Mouse (Mus musculus) heart, postnatal 25 days (tissue): ENCODE measurements around the gene Psenen. TPM values are rescaled to one million over a fixed set of nuclear protein-coding genes. Genes with fewer than 3 reads are reported as not detected.

Experiments
- DNase-seq: peaks from one replicate; pipeline ENCODE4 v3.0.0; 2022; ENCODE audit warnings: low spot score
- intact Hi-C: fragments of 180-260 bp; cut with DNase I; formaldehyde crosslinking; loops from one replicate; pipeline ENCODE4 v1.15.1; 2025
- microRNA-seq: library from miRNA; unstranded; fragments of <30 nt; microRNA quantifications from one replicate; pipeline ENCODE4 v1.2.0, GENCODE M21; 2022
- total RNA-seq, 2 experiments: library from RNA; stranded (reverse); gene quantifications; 2 replicates each; pipeline ENCODE4 v1.2.3; 2021

The Psenen gene
- total RNA-seq, 2 experiments from 2014 or later, result 61.2 to 70.3 TPM

GRCm38 (mm10) chr7:30526981-30527380, 36.4 kb downstream of the Psenen start:
- intact Hi-C loops, result no loop called here
- DNase-seq, result no peak

DNA sequence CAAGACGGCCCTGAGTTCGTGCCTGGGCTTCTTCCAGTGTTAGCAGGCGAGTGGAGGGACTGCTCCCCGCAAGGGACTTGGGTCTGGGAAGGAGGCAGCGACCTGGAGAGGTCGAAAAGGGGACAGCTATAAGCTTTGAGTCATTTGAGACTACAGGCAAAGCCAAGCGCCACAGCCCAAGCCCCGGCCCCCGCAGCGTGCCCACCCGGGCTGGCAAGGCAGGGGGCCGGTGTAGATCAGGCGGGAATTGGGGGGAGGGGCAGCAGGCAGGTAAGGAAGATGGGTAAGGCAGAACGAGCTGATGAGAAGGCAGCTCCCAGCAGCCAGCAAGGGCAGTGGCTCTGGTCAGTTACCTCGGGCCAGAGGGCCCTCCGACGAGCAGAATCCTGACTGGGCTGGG, 37.0 kb downstream of the Psenen start:
- intact Hi-C loops, result no loop called here
- no peak for DNase-seq

- intact Hi-C loops, result no loop called here
- DNase-seq, result no peak
Observed at GRCm38 (mm10) chr7:30525954-30526353, 37.5 kb downstream of the Psenen start.

DNA sequence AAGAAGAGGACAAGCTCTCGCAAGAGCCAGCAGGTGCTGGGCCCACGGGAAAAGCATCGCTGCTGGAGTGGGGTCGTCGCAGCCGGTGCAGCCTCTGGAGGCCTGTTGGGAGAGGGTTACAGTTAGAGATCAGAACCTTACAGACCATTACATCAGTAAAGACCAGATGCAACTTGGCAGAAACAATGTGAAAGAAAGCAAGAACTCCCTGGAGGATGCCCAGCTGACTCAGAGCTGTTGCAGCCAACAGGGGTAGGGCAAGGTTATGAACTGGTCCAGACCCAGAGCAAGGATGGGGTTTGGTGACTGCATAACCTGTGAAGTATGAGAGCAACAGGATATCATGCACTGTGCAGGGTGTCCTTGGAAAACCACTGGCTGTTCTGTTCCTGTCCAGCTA, 38.9 kb downstream of the Psenen start:
- intact Hi-C loops, result no loop called here

DNA sequence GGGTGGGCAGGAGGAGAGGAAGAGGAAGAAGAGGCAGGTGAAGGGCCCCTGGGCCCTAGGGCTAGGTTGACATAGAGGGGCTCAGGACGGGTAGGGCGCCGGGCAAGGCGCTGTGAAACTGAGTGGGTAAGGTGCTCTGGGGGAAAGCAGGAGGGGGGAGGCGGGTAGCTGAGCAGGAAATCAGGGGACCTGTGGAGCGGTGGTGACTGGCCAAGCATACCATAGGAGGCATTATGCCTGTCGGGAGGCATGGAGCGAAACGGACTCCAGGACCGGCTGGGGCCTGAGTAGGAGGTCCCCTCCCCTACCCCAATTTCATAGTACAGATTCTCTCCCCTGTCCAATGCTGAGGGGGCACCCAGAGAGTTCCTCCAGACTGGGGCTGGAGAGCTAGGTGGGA, 40.6 kb downstream of the Psenen start:
- no peak for DNase-seq

More for the DNA sequence above, 38.9 kb downstream of the Psenen start:
- DNase-seq, result no peak

DNA sequence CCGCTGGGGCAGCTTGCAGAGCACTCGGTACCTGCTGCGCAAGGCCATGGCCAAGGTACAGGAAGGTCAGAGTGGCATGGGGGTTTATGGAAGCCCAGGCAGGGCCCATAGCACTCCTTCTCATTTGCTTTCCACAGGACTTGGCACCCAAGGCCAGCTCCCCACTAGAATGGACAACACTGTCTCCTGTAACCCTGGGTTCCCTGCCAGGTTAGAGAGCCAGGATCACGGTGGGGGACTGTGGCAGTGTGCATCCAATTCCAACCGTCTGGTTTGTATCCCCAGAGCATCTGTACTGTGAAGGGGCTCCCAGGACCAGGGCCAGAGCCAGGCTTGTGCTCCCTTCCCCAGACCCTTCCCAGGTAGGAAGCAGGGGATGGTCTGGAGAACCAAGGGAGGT, 42.6 kb downstream of the Psenen start:
- DNase-seq, result no peak
- intact Hi-C loops, result no loop called here

More for the DNA sequence above, 40.6 kb downstream of the Psenen start:
- intact Hi-C loops, result no loop called here

DNA sequence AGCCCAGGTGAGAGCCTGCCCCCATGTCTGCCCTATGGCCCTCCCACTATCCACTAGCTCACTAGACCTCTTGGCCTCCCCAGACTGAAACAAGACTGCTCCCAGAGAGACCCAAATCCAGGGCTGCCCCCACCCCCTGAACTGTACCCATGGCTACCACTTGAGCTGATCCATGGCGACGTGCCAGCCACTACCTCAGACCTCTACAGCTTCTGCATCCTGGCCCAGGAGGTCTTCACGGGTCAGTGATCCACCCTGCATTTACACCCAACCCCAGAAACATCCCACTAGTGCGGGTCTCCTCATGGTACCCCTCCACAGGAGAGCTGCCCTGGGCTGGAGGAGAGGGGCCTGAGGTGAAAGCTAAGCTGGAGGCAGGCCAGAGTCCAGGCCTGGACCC, 43.0 kb downstream of the Psenen start:
- intact Hi-C loops, result no loop called here
- DNase-seq, result no peak

GRCm38 (mm10) chr7:30518325-30518724, 45.1 kb downstream of the Psenen start:
- intact Hi-C loops, result no loop called here
- DNase-seq, result no peak

DNA sequence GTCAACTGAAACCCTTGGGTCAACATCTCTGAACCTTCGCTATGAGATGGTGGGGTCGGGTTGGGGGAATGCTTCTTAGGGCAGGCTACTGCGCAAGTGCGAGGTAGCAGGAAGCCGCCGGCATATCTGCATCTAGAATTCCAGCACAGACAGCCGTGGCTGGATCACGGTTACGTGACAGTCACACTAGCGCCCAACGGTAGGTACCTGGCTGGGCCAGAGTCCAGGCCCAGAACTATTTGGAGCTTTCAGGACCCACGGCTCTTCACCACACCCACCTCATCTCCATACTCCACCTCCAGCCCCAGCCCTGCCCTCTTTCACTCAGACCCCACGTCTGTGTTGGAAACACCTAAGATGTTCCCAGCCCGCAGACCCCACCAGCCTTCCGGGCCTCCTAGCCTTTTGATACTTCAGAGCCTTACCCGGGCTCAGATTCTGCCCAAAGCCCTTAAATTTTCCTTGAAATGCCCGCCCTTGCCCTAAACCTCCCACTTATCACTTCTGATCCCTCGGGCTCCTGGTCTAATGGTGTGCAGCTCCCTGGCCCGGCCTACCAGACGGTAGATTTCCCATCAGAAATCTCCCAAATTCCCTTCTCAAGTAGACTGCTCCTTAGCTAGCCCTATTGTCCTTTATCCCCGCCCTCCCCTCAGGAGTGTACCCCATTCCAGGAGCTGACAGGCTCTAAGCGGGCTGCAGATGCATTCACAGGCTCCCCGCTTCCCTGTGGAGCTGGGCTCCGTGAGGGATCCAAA, 48.2 kb downstream of the Psenen start:
- DNase-seq, result no peak
- intact Hi-C loops, result no loop called here

Small RNA genes lying within 50 kb of the gene (microRNA-seq; reads per million reads assigned to microRNA genes)
- 2.5 reads per million for gene Gm38670
- not detected for gene Mir3569

Other genes with a start within 250 kb of the Psenen start
- gene Syne4, start 248.8 kb downstream of the Psenen start, total RNA-seq, result 1 to 10 TPM in 1 of 2 experiments, under 1 TPM in 1; 0.65 to 1.3 TPM
- gene E130208F15Rik, start 241.9 kb downstream of the Psenen start, total RNA-seq, result under 1 TPM; 0.45 to 0.99 TPM
- 10 to 100 TPM; 12.1 to 12.3 TPM for gene Sdhaf1, start 239.7 kb downstream of the Psenen start, total RNA-seq
- gene Lrfn3, start 200.9 kb downstream of the Psenen start, total RNA-seq, result 1 to 10 TPM in 1 of 2 experiments, under 1 TPM in 1; 0.95 to 1.3 TPM
- gene Tyrobp, start 149.9 kb downstream of the Psenen start, total RNA-seq, result 10 to 100 TPM; 17.7 to 18.4 TPM
- not detected for gene Hcst, start 143.8 kb downstream of the Psenen start, total RNA-seq
- under 1 TPM; 0.20 to 0.47 TPM for gene Nfkbid, start 141.9 kb downstream of the Psenen start, total RNA-seq
- gene Aplp1, start 118.1 kb downstream of the Psenen start, total RNA-seq, result 1 to 10 TPM; 3.5 TPM
- not detected for gene Kirrel2, start 105.9 kb downstream of the Psenen start, total RNA-seq
- not detected for gene Nphs1, start 105.3 kb downstream of the Psenen start, total RNA-seq
- gene Prodh2, start 70.0 kb downstream of the Psenen start, total RNA-seq, result not detected
- 1 to 10 TPM in 1 of 2 experiments, under 1 TPM in 1; 0.81 to 1.1 TPM for gene Arhgap33, start 28.6 kb downstream of the Psenen start, total RNA-seq
- 100 to 1,000 TPM; 720 to 731 TPM for gene Hspb6, start 11.4 kb downstream of the Psenen start, total RNA-seq
- gene Proser3, start 11.3 kb downstream of the Psenen start, total RNA-seq, result 1 to 10 TPM; 4.5 to 4.7 TPM
- 10 to 100 TPM; 15.1 to 15.5 TPM for gene Lin37, start 3.8 kb downstream of the Psenen start, total RNA-seq
- 10 to 100 TPM; 63.7 to 66.4 TPM for gene U2af1l4, start 326 bp downstream of the Psenen start, total RNA-seq
- gene Gm49396, start 283 bp downstream of the Psenen start, total RNA-seq, result 1 to 10 TPM; 1.4 to 1.9 TPM
- 1 to 10 TPM; 1.3 to 1.6 TPM for gene Igflr1, start 1.8 kb upstream of the Psenen start, total RNA-seq
- 10 to 100 TPM; 17.5 to 22.7 TPM for gene Kmt2b, start 25.1 kb upstream of the Psenen start, total RNA-seq
- gene Zbtb32, start 35.3 kb upstream of the Psenen start, total RNA-seq, result not detected
- gene Upk1a, start 49.2 kb upstream of the Psenen start, total RNA-seq, result under 1 TPM in 1 of 2 experiments, not detected in 1; 0.52 TPM
- 1,000 to 10,000 TPM; 4,579 to 4,828 TPM for gene Cox6b1, start 62.5 kb upstream of the Psenen start, total RNA-seq
- gene Etv2, start 72.2 kb upstream of the Psenen start, total RNA-seq, result not detected
- gene Rbm42, start 86.7 kb upstream of the Psenen start, total RNA-seq, result 10 to 100 TPM; 49.9 to 53.9 TPM
- gene Haus5, start 101.4 kb upstream of the Psenen start, total RNA-seq, result 1 to 10 TPM; 4.3 TPM
- under 1 TPM in 1 of 2 experiments, not detected in 1; 0.65 TPM for gene Pmis2, start 108.0 kb upstream of the Psenen start, total RNA-seq
- not detected for gene 2200002J24Rik, start 135.3 kb upstream of the Psenen start, total RNA-seq
- gene Atp4a, start 148.6 kb upstream of the Psenen start, total RNA-seq, result not detected
- 100 to 1,000 TPM; 269 to 278 TPM for gene Tmem147, start 165.9 kb upstream of the Psenen start, total RNA-seq
- gene Gapdhs, start 180.1 kb upstream of the Psenen start, total RNA-seq, result not detected
- gene Sbsn, start 187.8 kb upstream of the Psenen start, total RNA-seq, result 1 to 10 TPM; 2.3 to 5.5 TPM
- 1 to 10 TPM; 3.6 to 6.6 TPM for gene Dmkn, start 200.1 kb upstream of the Psenen start, total RNA-seq
- not detected for gene Krtdap, start 224.3 kb upstream of the Psenen start, total RNA-seq